Mouse (Mus musculus): ENCODE data around the gene Aph1c. TPM values are rescaled to one million over a fixed set of nuclear protein-coding genes. Genes with fewer than 3 reads are reported as not detected.
A peak's percentile ranks its signal among the peaks of the same experiment; 100 is the strongest.
"Not testable (repeated sequence)": the region's sequence is repeated elsewhere in the genome, so short reads cannot be mapped to it uniquely, and the experiment has no call there.

The Aph1c gene
- total RNA-seq, 4 experiments from 2014 or later = 7.3 to 11.2 (median 9.6) TPM

GRCm38 (mm10) chr9:66833851-66834250 lies 675 bp downstream of the Aph1c start:
- no peak for DNase-seq (ENCODE audit: low spot score in 2 of 2)

GRCm38 (mm10) chr9:66832366-66832908 lies 2.1 kb downstream of the Aph1c start:
- DNase-seq (ENCODE audit: low spot score in 2 of 2) = no peak

- DNase-seq (ENCODE audit: low spot score in 2 of 2) = no peak
These were observed 8.5 kb downstream of the Aph1c start for GRCm38 (mm10) chr9:66825990-66826389.

- DNase-seq (ENCODE audit: low spot score in 2 of 2) = not testable (repeated sequence)
These were observed 12.3 kb downstream of the Aph1c start for GRCm38 (mm10) chr9:66822255-66822654.

- no peak for DNase-seq (ENCODE audit: low spot score in 2 of 2)
These were observed 13.5 kb downstream of the Aph1c start for GRCm38 (mm10) chr9:66820996-66821395.

GRCm38 (mm10) chr9:66813392-66813791 lies 21.1 kb downstream of the Aph1c start:
- DNase-seq (ENCODE audit: low spot score in 2 of 2) = no peak

- not testable (repeated sequence) for DNase-seq (ENCODE audit: low spot score in 2 of 2)
These were observed 28.6 kb downstream of the Aph1c start for GRCm38 (mm10) chr9:66805951-66806350.

GRCm38 (mm10) chr9:66801947-66802346 lies 32.6 kb downstream of the Aph1c start:
- DNase-seq (ENCODE audit: low spot score in 2 of 2) = no peak

- DNase-seq (ENCODE audit: low spot score in 2 of 2) = no peak
These were observed 37.8 kb downstream of the Aph1c start, which contains the start of gene Gm10647 for GRCm38 (mm10) chr9:66796739-66797138. Gm10647 (plus strand) TSS chr9:66797039.

- peak; percentile 93 to 94 for DNase-seq (ENCODE audit: low spot score in 2 of 2)
These were observed 38.8 kb downstream of the Aph1c start, which contains the start of gene Aph1b for GRCm38 (mm10) chr9:66795464-66796324. Aph1b (minus strand) TSS chr9:66795490.

- no peak for DNase-seq (ENCODE audit: low spot score in 2 of 2)
These were observed 39.7 kb downstream of the Aph1c start for GRCm38 (mm10) chr9:66794629-66795463.

- DNase-seq (ENCODE audit: low spot score in 2 of 2) = no peak
These were observed 46.7 kb downstream of the Aph1c start for GRCm38 (mm10) chr9:66787821-66788220.

- not testable (repeated sequence) for DNase-seq (ENCODE audit: low spot score in 2 of 2)
These were observed 50.0 kb downstream of the Aph1c start for GRCm38 (mm10) chr9:66784552-66784951.

GRCm38 (mm10) chr9:66770701-66771100 lies 63.8 kb downstream of the Aph1c start:
- no peak for DNase-seq (ENCODE audit: low spot score in 2 of 2)

- no peak for DNase-seq (ENCODE audit: low spot score in 2 of 2)
These were observed 65.3 kb downstream of the Aph1c start for GRCm38 (mm10) chr9:66769275-66769674.

GRCm38 (mm10) chr9:66768721-66769120 lies 65.8 kb downstream of the Aph1c start:
- no peak for DNase-seq (ENCODE audit: low spot score in 2 of 2)

Other genes starting within 250 kb of the Aph1c start
- gene Usp3, start 241.6 kb downstream of the Aph1c start, total RNA-seq (2022) = 10 to 100 TPM; 39.9 to 47.9 (median 43.7) TPM
- gene Car12, start 121.0 kb downstream of the Aph1c start, total RNA-seq (2022) = 10 to 100 TPM; 33.8 to 56.2 (median 43.3) TPM
- gene Aph1b, start 39.2 kb downstream of the Aph1c start, total RNA-seq (2022) = 10 to 100 TPM; 18.9 to 35.6 (median 28.1) TPM
- under 1 TPM; 0.18 to 0.60 (median 0.45) TPM for gene Gm10647, start 37.7 kb downstream of the Aph1c start, total RNA-seq (2022)
- 10 to 100 TPM; 37.9 to 58.3 (median 47.4) TPM for gene Rab8b, start 85.0 kb upstream of the Aph1c start, total RNA-seq (2022)
- 10 to 100 TPM; 38.7 to 48.0 (median 44.1) TPM for gene Rps27l, start 111.4 kb upstream of the Aph1c start, total RNA-seq (2022)
- 10 to 100 TPM; 13.8 to 17.4 (median 16.6) TPM for gene Lactb, start 140.8 kb upstream of the Aph1c start, total RNA-seq (2022)
- 100 to 1,000 TPM; 179 to 185 (median 182) TPM for gene Tpm1, start 214.7 kb upstream of the Aph1c start, total RNA-seq (2022)

Measured in layer of hippocampus, adult 8-10 months (tissue).